Mouse (Mus musculus): Measurements from ENCODE around the gene Celf5. TPM values are rescaled to one million over a fixed set of nuclear protein-coding genes. Genes with fewer than 3 reads are reported as not detected.

Gene Celf5
- polyA plus RNA-seq, 1 experiment from 2014 or later = 5.6 TPM

- H3K36me3 ChIP-seq (replicated peaks) = no peaks in the 10 kb centered on the region
- DNase-seq (ENCODE audit: extremely low spot score, low spot score) = no peak
- peaks cover 29% of the 10 kb centered on the region for H3K27me3 ChIP-seq (ENCODE audit: poor library complexity, severe bottlenecking)
- peaks cover 7% of the 10 kb centered on the region for H3K4me1 ChIP-seq
- H3K27ac ChIP-seq = no peak overlapping the region
- H3K4me3 ChIP-seq = no peak overlapping the region
- no peaks in the 10 kb centered on the region for H3K9me3 ChIP-seq
- 78% methylated on average over 13 of the region's 13 CpGs for WGBS
These were observed 25.4 kb upstream of the Celf5 start for GRCm38 (mm10) chr10:81507691-81508489.

GRCm38 (mm10) chr10:81507095-81507494, 24.6 kb upstream of the Celf5 start:
- H3K27me3 ChIP-seq (ENCODE audit: poor library complexity, severe bottlenecking) = peaks cover 25% of the 10 kb centered on the region
- no peak overlapping the region for H3K27ac ChIP-seq
- H3K36me3 ChIP-seq (replicated peaks) = no peaks in the 10 kb centered on the region
- no peaks in the 10 kb centered on the region for H3K9me3 ChIP-seq
- H3K4me1 ChIP-seq = peaks cover 12% of the 10 kb centered on the region
- DNase-seq (ENCODE audit: extremely low spot score, low spot score) = no peak
- H3K4me3 ChIP-seq = no peak overlapping the region
- WGBS = 45% methylated on average over 6 of the region's 6 CpGs

- WGBS = 85% methylated on average over 15 of the region's 15 CpGs
These were observed 22.6 kb upstream of the Celf5 start for GRCm38 (mm10) chr10:81505016-81505664.

GRCm38 (mm10) chr10:81502658-81503057, 20.1 kb upstream of the Celf5 start:
- peaks cover 14% of the 10 kb centered on the region for H3K27me3 ChIP-seq (ENCODE audit: poor library complexity, severe bottlenecking)
- WGBS = 6% methylated on average over 36 of the region's 36 CpGs
- peak overlapping the region; percentile 61 for H3K27ac ChIP-seq
- peaks cover 25% of the 10 kb centered on the region for H3K4me1 ChIP-seq
- DNase-seq (ENCODE audit: extremely low spot score, low spot score) = peak; percentile 86
- no peaks in the 10 kb centered on the region for H3K9me3 ChIP-seq
- H3K4me3 ChIP-seq = peak overlapping the region; percentile 47
- no peaks in the 10 kb centered on the region for H3K36me3 ChIP-seq (replicated peaks)

More at GRCm38 (mm10) chr10:81505016-81505664, 22.6 kb upstream of the Celf5 start:
- peaks cover 14% of the 10 kb centered on the region for H3K27me3 ChIP-seq (ENCODE audit: poor library complexity, severe bottlenecking)
- no peak for DNase-seq (ENCODE audit: extremely low spot score, low spot score)
- H3K27ac ChIP-seq = no peak overlapping the region
- H3K36me3 ChIP-seq (replicated peaks) = no peaks in the 10 kb centered on the region
- H3K4me3 ChIP-seq = no peak overlapping the region
- peaks cover 12% of the 10 kb centered on the region for H3K4me1 ChIP-seq
- H3K9me3 ChIP-seq = no peaks in the 10 kb centered on the region

GRCm38 (mm10) chr10:81501863-81502262, 19.4 kb upstream of the Celf5 start:
- Histone ChIP-seq H3K36me3 (replicated peaks) (no peaks in the 10 kb centered on the region), H3K27ac (no peak overlapping the region), H3K27me3 (ENCODE audit: poor library complexity, severe bottlenecking) (peaks cover 14% of the 10 kb centered on the region), H3K9me3 (no peaks in the 10 kb centered on the region), H3K4me3 (no peak overlapping the region), H3K4me1 (peaks cover 33% of the 10 kb centered on the region)
- no peak for DNase-seq (ENCODE audit: extremely low spot score, low spot score)
- WGBS = 84% methylated on average over 5 of the region's 5 CpGs

GRCm38 (mm10) chr10:81500032-81500431, 17.5 kb upstream of the Celf5 start, which contains the start of gene S1pr4:
TSS of gene S1pr4 (minus strand) at chr10:81500132.
- no peak for DNase-seq (ENCODE audit: extremely low spot score, low spot score)
- Histone ChIP-seq H3K36me3 (replicated peaks) (no peaks in the 10 kb centered on the region), H3K4me1 (peaks cover 42% of the 10 kb centered on the region), H3K27me3 (ENCODE audit: poor library complexity, severe bottlenecking) (peaks cover 14% of the 10 kb centered on the region), H3K9me3 (no peaks in the 10 kb centered on the region), H3K4me3 (no peak within 1 kb of the TSS), H3K27ac (peak within 1 kb of the TSS; percentile 40; the same call in 1 of the 2 replicates)
- whole genome bisulfite sequencing = 80% methylated on average over 3 of the region's 3 CpGs

GRCm38 (mm10) chr10:81499250-81499901, 16.9 kb upstream of the Celf5 start:
- Histone ChIP-seq H3K27me3 (ENCODE audit: poor library complexity, severe bottlenecking) (peaks cover 14% of the 10 kb centered on the region), H3K4me3 (no peak overlapping the region), H3K9me3 (no peaks in the 10 kb centered on the region), H3K27ac (peak overlapping the region; percentile 40; the same call in 1 of the 2 replicates), H3K36me3 (replicated peaks) (no peaks in the 10 kb centered on the region), H3K4me1 (peaks cover 46% of the 10 kb centered on the region)
- WGBS = 87% methylated on average over 23 of the region's 23 CpGs
- no peak for DNase-seq (ENCODE audit: extremely low spot score, low spot score)

GRCm38 (mm10) chr10:81498316-81499249, 16.1 kb upstream of the Celf5 start:
- 0 out of 2 replicates have a peak overlapping the region, but pooled peaks have one; percentile 3 for H3K4me3 ChIP-seq
- DNase-seq (ENCODE audit: extremely low spot score, low spot score) = no peak
- H3K36me3 ChIP-seq (replicated peaks) = peaks cover 7% of the 10 kb centered on the region
- H3K4me1 ChIP-seq = peaks cover 53% of the 10 kb centered on the region
- H3K27ac ChIP-seq = no peak overlapping the region
- H3K27me3 ChIP-seq (ENCODE audit: poor library complexity, severe bottlenecking) = peaks cover 11% of the 10 kb centered on the region
- H3K9me3 ChIP-seq = no peaks in the 10 kb centered on the region
- 88% methylated on average over 38 of the region's 38 CpGs for WGBS

- DNase-seq (ENCODE audit: extremely low spot score, low spot score) = no peak
- H3K9me3 ChIP-seq = no peaks in the 10 kb centered on the region
- H3K4me1 ChIP-seq = peaks cover 50% of the 10 kb centered on the region
- peaks cover 16% of the 10 kb centered on the region for H3K36me3 ChIP-seq (replicated peaks)
- WGBS = 88% methylated on average over 17 of the region's 17 CpGs
- peaks cover 1% of the 10 kb centered on the region; the same call in 1 of the 2 replicates for H3K27me3 ChIP-seq (ENCODE audit: poor library complexity, severe bottlenecking)
- H3K4me3 ChIP-seq = peak overlapping the region; percentile 71; the same call in 1 of the 2 replicates
- peak overlapping the region; percentile 89 for H3K27ac ChIP-seq
These were observed 15.1 kb upstream of the Celf5 start for GRCm38 (mm10) chr10:81497401-81498270.

- no peak for DNase-seq (ENCODE audit: extremely low spot score, low spot score)
- H3K27ac ChIP-seq = peak overlapping the region; percentile 89
- no peaks in the 10 kb centered on the region for H3K27me3 ChIP-seq (ENCODE audit: poor library complexity, severe bottlenecking)
- H3K9me3 ChIP-seq = no peaks in the 10 kb centered on the region
- H3K4me1 ChIP-seq = peaks cover 48% of the 10 kb centered on the region
- H3K4me3 ChIP-seq = peak overlapping the region; percentile 71
- WGBS = 36% methylated on average over 4 of the region's 4 CpGs
- peaks cover 23% of the 10 kb centered on the region for H3K36me3 ChIP-seq (replicated peaks)
These were observed 14.5 kb upstream of the Celf5 start for GRCm38 (mm10) chr10:81496969-81497368.

GRCm38 (mm10) chr10:81496264-81496901, 13.9 kb upstream of the Celf5 start, which contains the start of gene Ncln:
TSS of gene Ncln (minus strand) at chr10:81496392.
- under 1% methylated on average over 45 of the region's 45 CpGs for WGBS
- peak; percentile 99 for DNase-seq (ENCODE audit: extremely low spot score, low spot score)
- Histone ChIP-seq H3K36me3 (replicated peaks) (peaks cover 29% of the 10 kb centered on the region), H3K27me3 (ENCODE audit: poor library complexity, severe bottlenecking) (no peaks in the 10 kb centered on the region), H3K4me3 (peak within 1 kb of the TSS; percentile 71), H3K27ac (peak within 1 kb of the TSS; percentile 89), H3K9me3 (no peaks in the 10 kb centered on the region), H3K4me1 (peaks cover 48% of the 10 kb centered on the region)

Measured in forebrain, embryonic 10.5 days (tissue).